Comparison of ENCODE assay signal across 23 mouse cellular contexts in genomic region chr8:63921257-63921960, GRCm38 (mm10). TPM values are rescaled to one million over a fixed set of nuclear protein-coding genes. Genes with fewer than 3 reads are reported as not detected.
DNase-seq lines count a peak whose midpoint lies in the region; ATAC-seq and TF ChIP-seq lines count a peak whose summit lies in the region.
"Had no signal": no experiment of that assay in that cellular context is flagged by ENCODE, and none has a peak within 500 bp of the region (broad histone marks: within the 10 kb centered on the region; RNA-seq: fewer than 3 reads in every experiment).

No protein-coding gene starts in this region.

- H3K27me3 ChIP-seq in intestine, embryonic 14.5 days (replicated peaks; ENCODE audit: control insufficient read depth, insufficient read depth, low read length), result no peaks in the 10 kb centered on the region
- H3K27me3 ChIP-seq in intestine, postnatal 0 days (replicated peaks; ENCODE audit: control insufficient read depth, insufficient read depth, low read length), result no peaks in the 10 kb centered on the region
- H3K27me3 ChIP-seq in intestine, embryonic 15.5 days (replicated peaks), result no peaks in the 10 kb centered on the region
- no peaks in the 10 kb centered on the region for H3K27me3 ChIP-seq in intestine, embryonic 16.5 days (replicated peaks; ENCODE audit: control insufficient read depth, insufficient read depth, low read length)
- H3K27me3 ChIP-seq: embryonic facial prominence, embryonic 12.5 days; forebrain, embryonic 13.5 days; forebrain, embryonic 15.5 days had no signal

- WGBS in intestine, embryonic 14.5 days, result 36% methylated on average over 4 of the region's 4 CpGs
- WGBS in intestine, postnatal 0 days, result 24% methylated on average over 4 of the region's 4 CpGs
- WGBS in intestine, embryonic 15.5 days, result 28% methylated on average over 4 of the region's 4 CpGs
- 38% methylated on average over 4 of the region's 4 CpGs for WGBS in intestine, embryonic 16.5 days

- no peak overlapping the region for H3K9ac ChIP-seq in intestine, embryonic 14.5 days (ENCODE audit: low read length)
- no peak overlapping the region for H3K9ac ChIP-seq in intestine, postnatal 0 days (ENCODE audit: low read depth, low read length)
- H3K9ac ChIP-seq in intestine, embryonic 15.5 days, result no peak overlapping the region
- no peak overlapping the region for H3K9ac ChIP-seq in intestine, embryonic 16.5 days (ENCODE audit: low read depth, low read length)
- H3K9ac ChIP-seq: embryonic facial prominence, embryonic 12.5 days; forebrain, embryonic 13.5 days; forebrain, embryonic 15.5 days; forebrain, postnatal 0 days had no signal

- peak; percentile 60 for ATAC-seq in intestine, embryonic 14.5 days (replicated peaks; ENCODE audit: low FRiP score, low TSS enrichment, low read depth)
- ATAC-seq in intestine, postnatal 0 days, result no peak
- peak; percentile 68 for ATAC-seq in intestine, embryonic 15.5 days
- ATAC-seq in intestine, embryonic 16.5 days, result peak; percentile 63
- ATAC-seq: forebrain, embryonic 13.5 days; forebrain, embryonic 15.5 days; forebrain, postnatal 0 days had no signal

- no peaks in the 10 kb centered on the region for H3K9me3 ChIP-seq in intestine, embryonic 14.5 days (ENCODE audit: control insufficient read depth, low read length)
- no peaks in the 10 kb centered on the region for H3K9me3 ChIP-seq in intestine, postnatal 0 days (ENCODE audit: control insufficient read depth)
- no peaks in the 10 kb centered on the region for H3K9me3 ChIP-seq in intestine, embryonic 15.5 days
- no peaks in the 10 kb centered on the region for H3K9me3 ChIP-seq in intestine, embryonic 16.5 days (ENCODE audit: control insufficient read depth, low read length)
- H3K9me3 ChIP-seq: embryonic facial prominence, embryonic 10.5 days; embryonic facial prominence, embryonic 12.5 days; forebrain, embryonic 13.5 days; forebrain, embryonic 15.5 days had no signal

- no peak overlapping the region for H3K27ac ChIP-seq in intestine, embryonic 14.5 days (ENCODE audit: low read depth)
- H3K27ac ChIP-seq in intestine, postnatal 0 days (ENCODE audit: low read depth, low read length), result no peak overlapping the region
- no peak overlapping the region for H3K27ac ChIP-seq in intestine, embryonic 15.5 days
- H3K27ac ChIP-seq in intestine, embryonic 16.5 days (ENCODE audit: low read length), result no peak overlapping the region
- H3K27ac ChIP-seq: embryonic facial prominence, embryonic 10.5 days; embryonic facial prominence, embryonic 12.5 days; forebrain, embryonic 13.5 days; forebrain, embryonic 15.5 days had no signal

- no peak overlapping the region for H3K4me2 ChIP-seq in intestine, embryonic 14.5 days (ENCODE audit: low read length)
- H3K4me2 ChIP-seq in intestine, postnatal 0 days (replicated peaks; ENCODE audit: low read depth), result no peak overlapping the region
- no peak overlapping the region for H3K4me2 ChIP-seq in intestine, embryonic 15.5 days (replicated peaks)
- H3K4me2 ChIP-seq in intestine, embryonic 16.5 days (ENCODE audit: low read depth, low read length), result no peak overlapping the region
- H3K4me2 ChIP-seq: embryonic facial prominence, embryonic 12.5 days; forebrain, embryonic 13.5 days; forebrain, embryonic 15.5 days had no signal

- H3K4me1 ChIP-seq in intestine, embryonic 14.5 days (replicated peaks; ENCODE audit: control insufficient read depth, insufficient read depth, low read length), result no peaks in the 10 kb centered on the region
- no peaks in the 10 kb centered on the region for H3K4me1 ChIP-seq in intestine, postnatal 0 days (replicated peaks; ENCODE audit: control insufficient read depth, insufficient read depth, low read length)
- no peaks in the 10 kb centered on the region for H3K4me1 ChIP-seq in intestine, embryonic 15.5 days (replicated peaks)
- 0 out of 2 replicates have a peak, but pooled peaks cover 4% of the 10 kb centered on the region for H3K4me1 ChIP-seq in intestine, embryonic 16.5 days (ENCODE audit: control insufficient read depth, insufficient read depth, low read length)
- H3K4me1 ChIP-seq: embryonic facial prominence, embryonic 10.5 days; embryonic facial prominence, embryonic 12.5 days; forebrain, embryonic 13.5 days; forebrain, embryonic 15.5 days had no signal

- TF ChIP-seq CTCF in intestine, postnatal 0 days (IDR thresholded peaks at IDR 0.05; ENCODE audit: low read depth), result no peak

- H3K36me3 ChIP-seq in intestine, embryonic 14.5 days (ENCODE audit: control insufficient read depth, insufficient read depth, low read length), result no peaks in the 10 kb centered on the region
- H3K36me3 ChIP-seq in intestine, postnatal 0 days (ENCODE audit: control insufficient read depth, insufficient read depth), result no peaks in the 10 kb centered on the region
- no peaks in the 10 kb centered on the region for H3K36me3 ChIP-seq in intestine, embryonic 15.5 days
- no peaks in the 10 kb centered on the region for H3K36me3 ChIP-seq in intestine, embryonic 16.5 days (ENCODE audit: control insufficient read depth, insufficient read depth, low read length)
- H3K36me3 ChIP-seq: embryonic facial prominence, embryonic 10.5 days; embryonic facial prominence, embryonic 12.5 days; forebrain, embryonic 15.5 days had no signal

- no peak for DNase-seq in intestine, embryonic 14.5 days (ENCODE audit: low spot score)
- DNase-seq in right cerebral cortex, adult 2 months (ENCODE audit: low spot score in 2 of 2), result no peak
- DNase-seq: adrenal gland, adult 2 months; adrenal gland, postnatal 10 days; adrenal gland, postnatal 25 days; cerebellum, adult 11 months; cerebellum, adult 18-20 months; cerebellum, adult 8-10 months; cerebellum, postnatal 10 days; cerebellum, postnatal 25 days; forebrain, postnatal 0 days had no signal

- no peak overlapping the region for H3K4me3 ChIP-seq in intestine, embryonic 14.5 days (ENCODE audit: low read depth, low read length)
- no peak overlapping the region for H3K4me3 ChIP-seq in intestine, postnatal 0 days (ENCODE audit: low read depth, low read length)
- no peak overlapping the region for H3K4me3 ChIP-seq in intestine, embryonic 15.5 days (replicated peaks)
- H3K4me3 ChIP-seq in intestine, embryonic 16.5 days (ENCODE audit: low read length), result no peak overlapping the region
- H3K4me3 ChIP-seq: embryonic facial prominence, embryonic 10.5 days; embryonic facial prominence, embryonic 12.5 days; forebrain, embryonic 13.5 days; forebrain, embryonic 15.5 days had no signal

RNA-seq across cellular contexts. Expression of gene Sgo2b, which starts 30.6 kb away (rescaled TPM):
- polyA plus RNA-seq in intestine, embryonic 14.5 days (2014; fragmentation: Nextera tagmentation; extraction: Ambion mirVana), result not detected in 2 replicates
- polyA plus RNA-seq in intestine, postnatal 0 days (2015; fragmentation: Nextera tagmentation; extraction: Ambion mirVana), result not detected in 2 replicates
- polyA plus RNA-seq in intestine, embryonic 15.5 days (2015; fragmentation: Nextera tagmentation; extraction: Ambion mirVana), result 0.05 TPM in 1 of 2 replicates, not detected in the other
- 0.04 TPM in 1 of 2 replicates, not detected in the other for polyA plus RNA-seq in intestine, embryonic 16.5 days (2015; fragmentation: Nextera tagmentation; extraction: Ambion mirVana)
- polyA plus RNA-seq: adrenal gland, adult 2 months; brain, embryonic 14.5 days; C2C12; cortical plate, adult 2 months; embryonic facial prominence, embryonic 14.5 days; forebrain, embryonic 11.5 days; forebrain, embryonic 13.5 days; forebrain, embryonic 15.5 days had no signal
